Mouse (Mus musculus) embryonic facial prominence, embryonic 13.5 days (tissue): Measurements from ENCODE around the gene Sema4c. TPM values are rescaled to one million over a fixed set of nuclear protein-coding genes. Genes with fewer than 3 reads are reported as not detected.
A peak's percentile ranks its signal among the peaks of the same experiment; 100 is the strongest.

Experiments
- ATAC-seq: fragments of 200-750 bp; cut with Nextera tagmentation; 2 replicates; pipeline ENCODE4 v1.8.0; 2017; ENCODE audit warnings: low read depth; ENCODE audit not compliant: insufficient number of reproducible peaks, insufficient read depth, low FRiP score, low TSS enrichment
- H3K27ac ChIP-seq: fragments of 300-500 bp; sonication (generic); 2 replicates; pipeline ENCODE4 v1.5.1; 2015; ENCODE audit warnings: moderate library complexity, mild to moderate bottlenecking, inconsistent platforms
- H3K27me3 ChIP-seq: fragments of 300-500 bp; sonication (generic); 2 replicates; pipeline ENCODE4 v1.6.1; 2015; ENCODE audit warnings: mild to moderate bottlenecking, inconsistent platforms
- H3K36me3 ChIP-seq: fragments of 300-500 bp; sonication (generic); 2 replicates; pipeline ENCODE4 v1.6.1; 2015; ENCODE audit warnings: mild to moderate bottlenecking, inconsistent platforms
- H3K4me1 ChIP-seq: fragments of 300-500 bp; sonication (generic); 2 replicates; pipeline ENCODE4 v1.6.1; 2015; ENCODE audit warnings: inconsistent platforms
- H3K4me2 ChIP-seq: fragments of 300-500 bp; sonication (generic); 2 replicates; pipeline ENCODE4 v1.6.1; 2015; ENCODE audit warnings: moderate library complexity, mild to moderate bottlenecking, inconsistent platforms
- H3K4me3 ChIP-seq: fragments of 300-500 bp; sonication (generic); 2 replicates; pipeline ENCODE4 v1.5.1; 2015; ENCODE audit warnings: mild to moderate bottlenecking, inconsistent platforms
- H3K9ac ChIP-seq: fragments of 300-500 bp; sonication (generic); 2 replicates; pipeline ENCODE4 v1.6.1; 2015; ENCODE audit warnings: mild to moderate bottlenecking, inconsistent platforms
- H3K9me3 ChIP-seq: fragments of 300-500 bp; sonication (generic); 2 replicates; pipeline ENCODE4 v1.6.1; 2016; ENCODE audit warnings: inconsistent platforms
- WGBS: fragments of 180-500 bp; shearing (Covaris S2); methylation state at CpG from one replicate; pipeline ENCODE4 v1.1.7; 2015; ENCODE audit warnings: mixed read lengths; 5-methylcytosine and 5-hydroxymethylcytosine counted together
- polyA plus RNA-seq: library from polyadenylated mRNA; unstranded; fragments of >200 nt; fragmentation: Nextera tagmentation; extraction: Ambion mirVana; gene quantifications from 2 replicates; pipeline ENCODE4 v1.2.1, GENCODE M21; 2015

The Sema4c gene
- polyA plus RNA-seq, 1 experiment from 2014 or later = 22.5 TPM

DNA sequence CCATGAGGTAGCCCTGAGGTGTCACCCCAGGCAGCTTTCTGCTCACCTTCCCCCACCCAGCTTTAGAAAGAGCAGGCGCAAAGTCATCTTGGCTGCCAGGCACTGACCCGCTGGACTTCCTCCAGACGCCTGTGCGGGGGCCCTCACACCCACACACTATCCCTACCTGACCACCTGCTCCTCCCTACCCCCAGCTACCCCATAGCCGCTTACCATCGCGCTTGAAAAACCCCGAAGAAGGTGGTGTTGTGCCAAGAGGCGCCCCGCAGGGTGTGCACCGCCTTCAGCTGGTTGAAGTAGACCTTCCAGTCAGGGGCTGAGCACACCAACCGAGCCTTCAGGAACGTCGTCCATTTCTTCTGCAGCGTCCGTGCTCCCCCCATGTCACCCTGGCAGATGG is 5.6 kb downstream of the Sema4c start:
- Histone ChIP-seq H3K36me3 (peaks cover 73% of the 10 kb centered on the region), H3K27me3 (no peaks in the 10 kb centered on the region), H3K4me1 (peaks cover 54% of the 10 kb centered on the region), H3K9ac (no peak overlapping the region), H3K4me3 (no peak overlapping the region), H3K4me2 (no peak overlapping the region), H3K9me3 (no peaks in the 10 kb centered on the region), H3K27ac (no peak overlapping the region)
- ATAC-seq = no peak
- WGBS = 90% methylated on average over 16 of the region's 16 CpGs

DNA sequence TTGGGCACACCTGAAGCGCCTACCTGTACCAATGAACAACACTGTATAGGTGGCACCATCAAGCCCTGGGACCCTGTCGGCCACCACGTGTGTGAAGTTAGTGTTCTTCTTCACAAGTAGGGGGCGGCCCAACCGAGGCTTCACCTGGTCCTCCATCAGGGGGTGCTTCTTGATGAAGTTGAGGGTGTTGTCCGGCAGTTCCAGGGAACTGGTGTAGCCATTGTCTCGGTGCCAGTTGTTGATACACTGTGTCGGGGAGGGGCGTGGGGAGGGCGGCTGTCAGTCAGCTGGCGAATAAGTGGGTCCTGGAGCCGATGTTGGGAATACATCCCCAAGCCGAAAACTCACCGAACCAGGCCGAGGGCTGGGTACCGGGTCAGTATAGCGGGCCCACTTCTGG is 6.2 kb downstream of the Sema4c start:
- Histone ChIP-seq H3K4me2 (no peak overlapping the region), H3K9ac (no peak overlapping the region), H3K4me3 (no peak overlapping the region), H3K4me1 (peaks cover 58% of the 10 kb centered on the region), H3K27ac (no peak overlapping the region), H3K36me3 (peaks cover 73% of the 10 kb centered on the region), H3K9me3 (no peaks in the 10 kb centered on the region), H3K27me3 (no peaks in the 10 kb centered on the region)
- WGBS = 87% methylated on average over 17 of the region's 17 CpGs
- no peak for ATAC-seq

DNA sequence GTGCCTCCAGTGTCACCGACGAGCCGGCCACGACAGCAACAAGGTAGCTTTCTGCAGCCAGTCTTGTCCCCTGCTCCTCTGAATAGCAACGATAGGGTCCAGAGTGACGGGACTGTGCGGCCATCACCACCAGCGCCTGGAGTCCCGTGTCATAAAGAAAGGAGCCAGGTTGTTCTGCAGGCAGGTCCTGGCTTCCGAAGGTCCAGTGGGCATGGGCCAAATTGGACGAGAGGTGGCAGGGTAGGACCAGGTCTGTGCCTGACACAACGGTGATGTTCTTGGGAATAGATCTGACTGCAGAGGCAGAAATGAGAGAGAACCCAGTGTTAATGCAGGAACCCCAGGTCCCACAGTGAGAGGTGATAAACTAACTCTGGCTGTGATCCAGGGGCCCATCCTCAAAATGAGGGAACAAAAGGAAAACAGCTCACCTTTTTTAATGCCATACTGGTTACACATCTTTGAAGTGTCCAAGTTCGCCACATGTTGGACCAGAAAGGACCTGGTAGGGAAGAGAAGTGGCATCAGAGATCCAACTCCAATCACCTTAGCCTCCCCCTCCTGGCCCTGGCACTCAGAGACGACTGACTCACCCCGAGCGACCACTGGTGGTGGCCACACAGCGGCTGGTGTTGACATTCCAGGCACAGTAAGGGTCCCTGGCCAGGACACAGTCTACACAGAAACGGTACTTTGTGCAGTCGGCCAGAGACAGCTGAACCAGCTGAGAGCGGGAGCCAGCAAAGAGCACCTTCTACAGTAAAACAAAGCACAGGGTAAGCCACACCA is 7.9 kb downstream of the Sema4c start:
- Histone ChIP-seq H3K4me1 (peaks cover 57% of the 10 kb centered on the region), H3K4me3 (no peak overlapping the region), H3K4me2 (no peak overlapping the region), H3K27me3 (no peaks in the 10 kb centered on the region), H3K9me3 (no peaks in the 10 kb centered on the region), H3K27ac (0 out of 2 replicates have a peak overlapping the region, but pooled peaks have one; percentile 89), H3K9ac (no peak overlapping the region), H3K36me3 (peaks cover 72% of the 10 kb centered on the region)
- no peak for ATAC-seq
- 80% methylated on average over 20 of the region's 20 CpGs for WGBS

DNA sequence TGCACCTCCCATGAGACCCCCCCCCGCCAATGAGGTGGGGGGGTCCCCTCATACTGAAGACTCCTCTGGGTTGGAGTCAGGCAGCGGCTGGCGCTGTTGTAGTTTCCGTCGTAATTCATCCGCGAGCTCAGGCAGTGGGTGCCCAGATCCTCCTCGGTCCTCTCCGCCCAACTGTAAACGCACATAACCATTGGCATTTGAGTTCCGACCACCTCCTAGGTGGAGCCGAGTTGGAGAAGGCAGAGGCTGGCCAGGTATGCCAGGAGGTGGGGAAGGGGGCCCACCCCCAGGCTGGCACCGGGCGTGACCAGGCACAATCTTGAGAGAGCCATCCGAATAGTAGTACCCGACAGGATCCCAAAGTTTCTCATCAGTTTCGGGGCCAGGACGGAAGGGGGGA is 8.7 kb downstream of the Sema4c start:
- Histone ChIP-seq H3K4me2 (peak overlapping the region; percentile 24; the same call in 1 of the 2 replicates), H3K4me1 (peaks cover 49% of the 10 kb centered on the region), H3K36me3 (peaks cover 65% of the 10 kb centered on the region), H3K4me3 (0 out of 2 replicates have a peak overlapping the region, but pooled peaks have one; percentile 9), H3K27ac (peak overlapping the region; percentile 89), H3K27me3 (no peaks in the 10 kb centered on the region), H3K9me3 (no peaks in the 10 kb centered on the region), H3K9ac (peak overlapping the region; percentile 55)
- WGBS = 80% methylated on average over 18 of the region's 18 CpGs
- ATAC-seq = no peak

DNA sequence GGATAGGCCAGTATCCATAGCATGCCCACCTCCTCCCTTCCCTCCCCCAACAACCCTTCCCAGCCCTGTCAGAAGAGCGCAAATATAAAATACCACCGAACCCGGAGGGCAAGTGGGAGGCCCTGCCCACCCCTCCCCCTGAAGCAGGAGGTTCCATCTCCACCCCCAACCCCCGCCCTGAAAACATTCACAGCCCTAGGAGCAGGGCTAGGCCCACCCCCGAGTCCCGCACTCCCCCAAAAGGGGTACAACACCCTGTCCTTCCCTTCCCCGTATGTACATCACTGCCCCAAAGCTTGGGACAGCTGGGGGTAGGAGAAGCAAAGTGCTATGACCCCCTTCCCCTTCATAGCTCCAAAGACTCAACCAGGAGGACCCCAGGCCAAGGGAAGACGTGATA is 9.4 kb downstream of the Sema4c start:
- Histone ChIP-seq H3K4me3 (peak overlapping the region; percentile 9; the same call in 1 of the 2 replicates), H3K9ac (peak overlapping the region; percentile 55), H3K4me2 (peak overlapping the region; percentile 24; the same call in 1 of the 2 replicates), H3K27me3 (no peaks in the 10 kb centered on the region), H3K9me3 (no peaks in the 10 kb centered on the region), H3K4me1 (peaks cover 48% of the 10 kb centered on the region), H3K36me3 (peaks cover 57% of the 10 kb centered on the region), H3K27ac (peak overlapping the region; percentile 89)
- 29% methylated on average over 8 of the region's 8 CpGs for WGBS
- no peak for ATAC-seq

DNA sequence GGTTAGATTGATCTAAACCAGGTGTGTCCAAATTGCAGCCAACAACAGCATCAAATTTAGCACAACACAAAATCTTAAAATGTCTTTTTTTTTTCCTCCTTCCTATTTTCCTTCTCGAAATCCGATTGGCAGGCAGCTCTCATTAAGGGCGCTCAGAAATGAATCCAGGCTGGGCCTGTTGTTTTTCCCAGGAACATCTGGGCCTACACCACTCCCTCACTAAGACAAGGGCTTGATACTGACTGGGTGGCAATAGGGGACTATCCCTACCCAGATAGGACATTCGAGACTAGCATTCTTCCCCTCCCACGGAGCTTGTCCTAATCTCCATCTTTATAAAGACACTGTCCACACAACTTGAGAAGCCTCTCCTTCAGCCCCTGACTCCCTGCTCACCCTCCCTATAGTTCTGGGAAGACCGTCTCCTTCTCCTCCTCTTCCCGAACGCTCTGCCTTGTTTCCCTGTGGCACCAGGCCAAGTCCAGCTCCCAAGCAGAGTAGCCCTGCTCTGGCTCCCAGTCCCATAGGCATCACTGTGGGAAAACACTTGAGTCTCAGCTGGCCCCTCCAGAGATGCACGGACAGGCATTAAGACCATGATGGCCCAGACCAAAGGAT is 10.1 kb downstream of the Sema4c start:
- Histone ChIP-seq H3K4me2 (peak overlapping the region; percentile 38; the same call in 1 of the 2 replicates), H3K9ac (peak overlapping the region; percentile 57), H3K9me3 (no peaks in the 10 kb centered on the region), H3K4me1 (peaks cover 54% of the 10 kb centered on the region), H3K27me3 (no peaks in the 10 kb centered on the region), H3K4me3 (no peak overlapping the region), H3K27ac (peak overlapping the region; percentile 89), H3K36me3 (peaks cover 51% of the 10 kb centered on the region)
- WGBS = 22% methylated on average over 9 of the region's 9 CpGs
- ATAC-seq = no peak

DNA sequence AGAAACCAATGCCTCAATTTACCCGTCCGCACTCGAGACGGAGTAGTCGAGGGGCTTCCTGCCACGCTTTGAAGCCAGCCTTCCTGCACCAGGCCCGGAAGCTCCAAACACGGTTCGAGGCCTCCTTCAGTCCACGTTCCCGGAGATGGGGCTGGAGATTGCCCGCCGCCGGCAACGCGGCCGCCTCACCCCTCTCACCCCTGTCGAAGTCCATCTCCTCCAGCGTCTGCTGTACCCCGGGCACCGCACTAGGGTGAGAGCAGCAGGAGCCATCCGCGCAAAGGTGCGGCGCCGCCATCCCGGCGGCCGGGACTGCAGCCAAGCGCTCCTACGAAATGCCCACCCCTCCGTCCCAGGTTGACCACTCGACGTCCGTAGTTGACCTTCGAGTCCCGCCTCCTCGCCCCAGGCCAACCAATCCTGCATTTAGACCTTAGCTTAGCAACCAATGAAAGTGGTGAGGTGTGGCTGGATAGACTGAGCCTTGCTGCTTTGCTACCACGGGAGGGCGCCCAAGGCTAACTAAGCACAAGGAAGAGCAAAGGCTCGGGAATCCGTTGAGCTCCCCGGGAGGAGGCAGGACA is 11.2 kb downstream of the Sema4c start, which contains the start of gene Ankrd39:
Gene Ankrd39, minus strand, starts transcription at position 558 of the 584 bp plus-strand sequence.
- WGBS = under 1% methylated on average over 43 of the region's 43 CpGs
- Histone ChIP-seq H3K4me3 (peak within 1 kb of the TSS; percentile 71), H3K36me3 (peaks cover 47% of the 10 kb centered on the region), H3K9ac (peak within 1 kb of the TSS; percentile 78), H3K4me1 (peaks cover 54% of the 10 kb centered on the region), H3K27ac (peak within 1 kb of the TSS; percentile 89), H3K9me3 (no peaks in the 10 kb centered on the region), H3K4me2 (peak within 1 kb of the TSS; percentile 74), H3K27me3 (no peaks in the 10 kb centered on the region)
- peak; percentile 88 for ATAC-seq

DNA sequence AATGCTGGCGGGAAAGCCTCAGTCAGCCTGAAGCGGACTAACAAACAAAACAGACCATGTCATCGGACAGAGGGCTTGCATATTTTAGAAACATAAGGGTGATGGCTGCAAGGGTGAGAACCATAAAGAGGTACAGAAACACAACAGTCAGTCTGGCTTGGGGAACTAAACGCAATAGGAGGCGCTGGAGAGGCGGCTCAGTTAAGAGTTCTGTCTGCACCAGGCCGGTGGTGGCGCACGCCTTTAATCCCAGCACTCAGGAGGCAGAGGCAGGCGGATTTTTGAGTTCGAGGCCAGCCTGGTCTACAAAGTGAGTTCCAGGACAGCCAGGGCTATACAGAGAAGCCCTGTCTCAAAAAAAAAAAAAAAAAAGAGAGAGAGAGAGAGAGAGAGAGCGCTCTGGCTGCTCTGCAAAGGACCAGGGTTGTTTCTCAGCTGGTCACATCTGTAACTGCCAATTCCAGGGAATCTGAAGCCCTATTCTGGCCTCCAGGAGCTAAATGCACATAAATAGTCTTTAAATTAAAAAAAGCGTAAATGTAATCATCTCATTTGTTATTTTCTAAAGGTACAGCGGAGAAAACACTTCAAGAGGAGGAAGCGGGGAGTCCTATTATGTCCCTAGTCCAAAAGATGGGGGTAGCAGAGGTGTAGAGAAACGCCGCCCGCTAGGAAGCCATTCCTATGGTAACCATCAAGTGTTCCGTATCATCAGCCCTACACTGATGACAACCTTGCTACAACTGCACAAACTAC is 12.1 kb downstream of the Sema4c start:
- no peak overlapping the region for H3K27ac ChIP-seq
- peaks cover 54% of the 10 kb centered on the region for H3K4me1 ChIP-seq
- no peaks in the 10 kb centered on the region for H3K27me3 ChIP-seq
- H3K9me3 ChIP-seq = no peaks in the 10 kb centered on the region
- peak overlapping the region; percentile 71 for H3K4me3 ChIP-seq
- no peak for ATAC-seq
- H3K9ac ChIP-seq = peak overlapping the region; percentile 78
- H3K36me3 ChIP-seq = peaks cover 46% of the 10 kb centered on the region
- WGBS = 72% methylated on average over 19 of the region's 19 CpGs
- peak overlapping the region; percentile 74 for H3K4me2 ChIP-seq

DNA sequence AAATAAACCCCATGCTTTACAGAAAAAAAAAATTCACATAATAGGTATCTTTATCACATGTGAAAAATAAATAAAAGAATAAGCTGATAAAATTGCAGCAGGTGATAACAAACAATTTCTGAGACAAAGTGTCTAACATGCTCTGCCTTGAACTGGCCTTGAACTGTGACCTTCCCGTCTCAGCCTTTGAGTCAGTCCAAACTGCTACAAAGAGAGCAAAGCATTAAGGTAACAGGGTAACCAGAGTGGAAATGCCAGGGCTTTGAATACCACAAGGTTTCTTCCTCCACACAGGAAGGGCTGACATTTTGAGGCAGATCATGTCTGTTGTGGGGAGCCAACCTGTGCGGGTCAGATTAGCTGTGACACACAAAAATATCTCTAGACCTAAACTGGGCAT is 12.8 kb downstream of the Sema4c start:
- Histone ChIP-seq H3K4me3 (no peak overlapping the region), H3K4me2 (no peak overlapping the region), H3K27ac (no peak overlapping the region), H3K4me1 (peaks cover 51% of the 10 kb centered on the region), H3K27me3 (no peaks in the 10 kb centered on the region), H3K9me3 (no peaks in the 10 kb centered on the region), H3K9ac (no peak overlapping the region), H3K36me3 (peaks cover 45% of the 10 kb centered on the region)
- 71% methylated on average over 2 of the region's 2 CpGs for WGBS
- ATAC-seq = no peak

DNA sequence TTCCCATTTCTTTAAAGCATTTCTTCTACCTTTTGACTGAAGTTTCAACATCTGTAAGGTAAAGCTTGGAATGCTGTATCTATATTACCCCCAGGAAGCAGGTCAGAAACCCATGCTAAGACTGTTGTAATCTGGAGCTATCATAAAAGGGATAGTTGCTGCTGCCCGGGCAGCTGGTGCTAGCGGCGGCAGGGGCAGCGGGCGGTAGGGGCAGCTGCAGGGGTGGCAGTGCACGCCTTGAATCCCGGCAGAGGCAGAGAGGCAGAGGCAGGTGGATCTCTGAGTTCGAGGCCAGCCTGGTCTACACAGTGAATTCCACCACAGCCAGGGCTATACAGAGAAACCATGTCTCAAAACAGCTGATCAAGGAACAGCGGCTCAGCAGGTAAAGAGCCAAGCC is 15.2 kb downstream of the Sema4c start:
- Histone ChIP-seq H3K4me3 (no peak overlapping the region), H3K4me2 (no peak overlapping the region), H3K9me3 (no peaks in the 10 kb centered on the region), H3K27ac (no peak overlapping the region), H3K4me1 (peaks cover 26% of the 10 kb centered on the region), H3K36me3 (peaks cover 44% of the 10 kb centered on the region), H3K9ac (no peak overlapping the region), H3K27me3 (no peaks in the 10 kb centered on the region)
- ATAC-seq = no peak
- 92% methylated on average over 9 of the region's 9 CpGs for WGBS

DNA sequence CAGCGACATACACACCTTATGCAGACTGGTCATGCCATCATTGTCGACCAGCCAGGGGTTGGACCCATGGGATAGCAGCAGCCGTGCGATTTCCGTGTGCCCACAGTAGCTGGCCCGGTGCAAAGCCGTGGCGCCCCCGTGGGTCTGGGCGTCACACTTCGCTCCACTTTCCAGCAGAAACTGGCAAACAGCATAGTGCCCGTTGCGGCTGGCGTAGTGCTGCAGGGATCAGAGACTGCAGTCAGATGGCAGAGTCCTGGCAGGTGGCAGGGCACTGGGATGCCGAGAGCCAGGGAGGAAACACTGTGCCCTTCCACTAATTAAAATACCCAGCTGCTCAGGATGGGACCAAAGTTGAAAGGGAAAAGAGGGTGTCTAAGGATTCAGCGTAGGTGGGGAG is 16.3 kb downstream of the Sema4c start:
- Histone ChIP-seq H3K4me2 (no peak overlapping the region), H3K4me1 (peaks cover 18% of the 10 kb centered on the region), H3K36me3 (peaks cover 47% of the 10 kb centered on the region), H3K27ac (no peak overlapping the region), H3K27me3 (no peaks in the 10 kb centered on the region), H3K4me3 (no peak overlapping the region), H3K9me3 (no peaks in the 10 kb centered on the region), H3K9ac (no peak overlapping the region)
- ATAC-seq = no peak; the same call in 1 of the 2 replicates
- 96% methylated on average over 16 of the region's 16 CpGs for WGBS
